Mouse (Mus musculus) heart, postnatal 0 days (tissue): ENCODE results near the gene Crtc3. TPM values are rescaled to one million over a fixed set of nuclear protein-coding genes. Genes with fewer than 3 reads are reported as not detected.

Experiments
- ATAC-seq: fragments of 200-750 bp; cut with Nextera tagmentation; 2 replicates; pipeline ENCODE4 v1.8.0; 2017; ENCODE audit warnings: low read depth, moderate number of reproducible peaks, moderate library complexity; ENCODE audit not compliant: insufficient read depth
- DNase-seq: peaks from one replicate; pipeline ENCODE4 v3.0.0-alpha.2; 2016; ENCODE audit warnings: low spot score
- H3K27ac ChIP-seq: fragments of 300-500 bp; sonication (generic); 2 replicates; pipeline ENCODE4 v1.5.1; 2014; ENCODE audit warnings: low read depth, mild to moderate bottlenecking
- H3K27me3 ChIP-seq: fragments of 300-500 bp; sonication (generic); 2 replicates; pipeline ENCODE4 v1.6.1; 2014; ENCODE audit warnings: low read length, mixed read lengths; ENCODE audit not compliant: control insufficient read depth, insufficient read depth
- H3K36me3 ChIP-seq: fragments of 300-500 bp; sonication (generic); replicated peaks from 2 replicates; pipeline ENCODE4 v1.6.1; 2014; ENCODE audit warnings: low read length, mixed read lengths; ENCODE audit not compliant: control insufficient read depth, insufficient read depth
- H3K4me1 ChIP-seq: fragments of 300-500 bp; sonication (generic); 2 replicates; pipeline ENCODE4 v1.6.1; 2014; ENCODE audit warnings: antibody characterized with exemption; ENCODE audit not compliant: control insufficient read depth, insufficient read depth
- H3K4me2 ChIP-seq: fragments of 300-500 bp; sonication (generic); 2 replicates; pipeline ENCODE4 v1.6.1; 2014; ENCODE audit warnings: low read depth, mild to moderate bottlenecking, low read length, moderate library complexity
- H3K4me3 ChIP-seq: fragments of 300-500 bp; sonication (generic); 2 replicates; pipeline ENCODE4 v1.5.1; 2014; ENCODE audit warnings: low read depth, low read length
- H3K9ac ChIP-seq: fragments of 300-500 bp; sonication (generic); replicated peaks from 2 replicates; pipeline ENCODE4 v1.6.1; 2014; ENCODE audit warnings: low read depth, low read length, mixed read lengths
- H3K9me3 ChIP-seq: fragments of 300-500 bp; sonication (generic); replicated peaks from 2 replicates; pipeline ENCODE4 v1.6.1; 2016; ENCODE audit warnings: low read length; ENCODE audit not compliant: control insufficient read depth
- CTCF ChIP-seq: IDR thresholded peaks from 2 replicates; pipeline ENCODE4 v1.5.1; 2016; ENCODE audit warnings: antibody characterized with exemption, control low read depth, low read depth
- EP300 ChIP-seq: IDR thresholded peaks from 2 replicates; pipeline ENCODE4 v1.6.1; 2016; ENCODE audit warnings: antibody characterized with exemption, low read depth
- WGBS: fragments of 180-500 bp; shearing (Covaris S2); extraction: QIAGEN DNeasy Blood & Tissue Kit; methylation state at CpG from one replicate; pipeline ENCODE4 v1.1.7; 2014; 5-methylcytosine and 5-hydroxymethylcytosine counted together
- polyA plus RNA-seq: library from polyadenylated mRNA; unstranded; fragments of >200 nt; fragmentation: Nextera tagmentation; extraction: Ambion mirVana; gene quantifications from 2 replicates; pipeline ENCODE4 v1.2.1, GENCODE M21; 2015
- total RNA-seq: library from RNA; depleted of rRNA; stranded (reverse); fragments of >200 nt; gene quantifications from 2 replicates; pipeline ENCODE4 v1.2.3, GENCODE M21; 2014; ENCODE audit warnings: low replicate concordance

The Crtc3 gene
- total and polyA plus RNA-seq, 2 experiments from 2014 or later: 11.4 to 24.9 TPM

GRCm38 (mm10) chr7:80626943-80627342, 61.7 kb downstream of the Crtc3 start:
- H3K4me3 ChIP-seq: no peak overlapping the region
- peaks cover 9% of the 10 kb centered on the region; the same call in 1 of the 2 replicates for H3K4me1 ChIP-seq
- TF ChIP-seq EP300: no peak
- no peak for TF ChIP-seq CTCF
- H3K27ac ChIP-seq: no peak overlapping the region
- H3K9me3 ChIP-seq: no peaks in the 10 kb centered on the region
- peaks cover 16% of the 10 kb centered on the region; the same call in 1 of the 2 replicates for H3K36me3 ChIP-seq
- no peak overlapping the region for H3K9ac ChIP-seq
- DNase-seq: no peak
- H3K27me3 ChIP-seq: no peaks in the 10 kb centered on the region
- H3K4me2 ChIP-seq: no peak overlapping the region
- WGBS: 64% methylated on average over 5 of the region's 5 CpGs
- no peak for ATAC-seq

GRCm38 (mm10) chr7:80625841-80626240, 62.8 kb downstream of the Crtc3 start:
- no peak overlapping the region for H3K4me2 ChIP-seq
- peaks cover 16% of the 10 kb centered on the region; the same call in 1 of the 2 replicates for H3K36me3 ChIP-seq
- no peak overlapping the region for H3K4me3 ChIP-seq
- peaks cover 9% of the 10 kb centered on the region; the same call in 1 of the 2 replicates for H3K4me1 ChIP-seq
- TF ChIP-seq EP300 (no peak), CTCF (no peak)
- 77% methylated on average over 7 of the region's 7 CpGs for WGBS
- DNase-seq: no peak
- no peak overlapping the region for H3K9ac ChIP-seq
- ATAC-seq: no peak
- H3K27ac ChIP-seq: no peak overlapping the region
- H3K9me3 ChIP-seq: no peaks in the 10 kb centered on the region
- H3K27me3 ChIP-seq: no peaks in the 10 kb centered on the region

GRCm38 (mm10) chr7:80623276-80623675, 65.4 kb downstream of the Crtc3 start:
- Histone ChIP-seq H3K4me1 (no peaks in the 10 kb centered on the region), H3K4me3 (no peak overlapping the region), H3K9me3 (no peaks in the 10 kb centered on the region), H3K4me2 (no peak overlapping the region), H3K27ac (no peak overlapping the region), H3K36me3 (peaks cover 22% of the 10 kb centered on the region), H3K9ac (no peak overlapping the region), H3K27me3 (no peaks in the 10 kb centered on the region)
- DNase-seq: no peak
- WGBS: 86% methylated on average over 5 of the region's 5 CpGs
- no peak for ATAC-seq
- TF ChIP-seq EP300 (no peak), CTCF (no peak)

GRCm38 (mm10) chr7:80616096-80616495, 72.6 kb downstream of the Crtc3 start:
- no peak overlapping the region for H3K4me3 ChIP-seq
- no peaks in the 10 kb centered on the region for H3K9me3 ChIP-seq
- H3K36me3 ChIP-seq: peaks cover 34% of the 10 kb centered on the region
- H3K4me1 ChIP-seq: peaks cover 14% of the 10 kb centered on the region
- peak; percentile 8; the same call in 1 of the 2 replicates for TF ChIP-seq CTCF
- no peak for TF ChIP-seq EP300
- WGBS: 72% methylated on average over 9 of the region's 9 CpGs
- DNase-seq (no peak), ATAC-seq (no peak)
- no peaks in the 10 kb centered on the region for H3K27me3 ChIP-seq
- no peak overlapping the region for H3K27ac ChIP-seq
- no peak overlapping the region for H3K4me2 ChIP-seq
- H3K9ac ChIP-seq: no peak overlapping the region

- TF ChIP-seq CTCF (no peak), EP300 (no peak)
- no peak for DNase-seq
- Histone ChIP-seq H3K27me3 (no peaks in the 10 kb centered on the region), H3K36me3 (peaks cover 46% of the 10 kb centered on the region), H3K27ac (no peak overlapping the region), H3K4me3 (no peak overlapping the region), H3K4me1 (peaks cover 14% of the 10 kb centered on the region), H3K4me2 (no peak overlapping the region), H3K9ac (no peak overlapping the region), H3K9me3 (no peaks in the 10 kb centered on the region)
- WGBS: 82% methylated on average over 3 of the region's 3 CpGs
- ATAC-seq: no peak
Measured at GRCm38 (mm10) chr7:80614042-80614441, 74.6 kb downstream of the Crtc3 start.

- WGBS: 37% methylated on average over 11 of the region's 11 CpGs
- H3K9me3 ChIP-seq: no peaks in the 10 kb centered on the region
- TF ChIP-seq CTCF: no peak
- no peak for TF ChIP-seq EP300
- peak overlapping the region; percentile 50 for H3K27ac ChIP-seq
- ATAC-seq (peak; percentile 73), DNase-seq (peak; percentile 59)
- H3K4me2 ChIP-seq: no peak overlapping the region
- peak overlapping the region; percentile 29; the same call in 1 of the 2 replicates for H3K9ac ChIP-seq
- H3K36me3 ChIP-seq: peaks cover 53% of the 10 kb centered on the region
- no peaks in the 10 kb centered on the region for H3K27me3 ChIP-seq
- H3K4me3 ChIP-seq: no peak overlapping the region
- H3K4me1 ChIP-seq: peaks cover 14% of the 10 kb centered on the region
Measured at GRCm38 (mm10) chr7:80612191-80612787, 76.4 kb downstream of the Crtc3 start.
